Mouse (Mus musculus) cortical plate, adult 2 months (tissue): Measurements from ENCODE around the gene Use1. TPM values are rescaled to one million over a fixed set of nuclear protein-coding genes. Genes with fewer than 3 reads are reported as not detected.

Source experiments
- H3K27ac ChIP-seq: fragments of 200-500 bp; 2 replicates; pipeline ENCODE4 v1.5.1; 2012; ENCODE audit warnings: low read length, control low read depth, inconsistent platforms; ENCODE audit not compliant: insufficient read depth
- H3K4me1 ChIP-seq: fragments of 200-500 bp; 2 replicates; pipeline ENCODE4 v1.6.1; 2011; ENCODE audit warnings: low read length; ENCODE audit not compliant: control insufficient read depth, insufficient read depth
- H3K4me3 ChIP-seq: fragments of 200-500 bp; 2 replicates; pipeline ENCODE4 v1.5.1; 2011; ENCODE audit warnings: mild to moderate bottlenecking, low read length, control low read depth; ENCODE audit not compliant: insufficient read depth
- CTCF ChIP-seq: fragments of 200-500 bp; IDR thresholded peaks from 2 replicates; pipeline ENCODE4 v1.5.1; 2011; ENCODE audit warnings: mild to moderate bottlenecking, control low read depth, low read length; ENCODE audit not compliant: insufficient read depth; ENCODE audit errors: extremely low read depth
- POLR2A ChIP-seq: fragments of 200-500 bp; IDR thresholded peaks from 2 replicates; pipeline ENCODE4 v1.6.1; 2011; ENCODE audit warnings: mild to moderate bottlenecking, low read length, control low read depth; ENCODE audit not compliant: insufficient read depth; ENCODE audit errors: extremely low read depth
- polyA plus RNA-seq: library from polyadenylated mRNA; depleted of rRNA; stranded (reverse); fragments of >200 nt; gene quantifications from 2 replicates; pipeline ENCODE4 v1.2.3, GENCODE M21; 2012

Gene Use1
- polyA plus RNA-seq, 1 experiment, result 181 TPM

DNA sequence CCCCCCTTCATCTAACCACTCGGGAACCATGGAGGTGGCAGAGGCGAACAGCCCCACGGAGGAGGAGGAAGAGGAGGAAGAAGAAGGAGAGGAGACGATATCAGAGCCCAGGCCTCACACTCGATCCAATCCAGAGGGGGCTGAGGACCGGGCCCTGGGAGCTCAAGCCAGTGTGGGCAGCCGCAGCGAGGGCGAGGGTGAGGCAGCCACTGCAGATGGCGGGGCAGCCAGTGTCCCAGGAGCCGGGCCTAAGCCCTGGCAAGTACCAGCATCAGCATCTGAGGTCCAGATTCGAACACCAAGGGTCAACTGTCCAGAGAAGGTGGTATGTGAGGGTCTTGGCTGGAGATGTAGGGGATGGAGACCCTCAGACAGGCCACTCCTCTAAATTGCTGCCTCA lies 31.1 kb downstream of the Use1 start:
- no peak for TF ChIP-seq CTCF
- no peak for TF ChIP-seq POLR2A
- peak overlapping the region; percentile 64; the same call in 1 of the 2 replicates for H3K4me3 ChIP-seq
- H3K27ac ChIP-seq, result no peak overlapping the region
- no peaks in the 10 kb centered on the region for H3K4me1 ChIP-seq

DNA sequence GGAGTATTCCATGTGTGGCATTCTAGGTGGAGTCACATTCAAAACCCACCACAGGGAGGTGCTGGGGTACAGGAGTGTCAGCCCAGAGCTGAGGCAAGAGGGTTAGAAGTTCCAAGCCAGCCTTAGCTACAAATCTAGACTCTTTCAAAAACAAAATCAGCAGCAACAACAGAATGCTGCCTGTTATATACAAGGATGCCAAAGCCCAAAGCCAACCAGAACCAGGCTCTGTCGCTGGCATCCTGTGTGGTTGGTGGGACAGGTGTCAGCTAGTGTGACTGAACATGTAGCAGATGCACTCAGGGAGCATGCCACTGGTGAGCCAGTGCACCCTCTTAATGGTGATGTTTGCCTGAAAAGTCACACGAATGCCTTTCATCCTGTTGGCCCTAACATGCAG lies 34.2 kb downstream of the Use1 start:
- TF ChIP-seq CTCF (no peak), POLR2A (no peak)
- no peak overlapping the region for H3K4me3 ChIP-seq
- H3K4me1 ChIP-seq, result 0 out of 2 replicates have a peak, but pooled peaks cover 1% of the 10 kb centered on the region
- H3K27ac ChIP-seq, result no peak overlapping the region

DNA sequence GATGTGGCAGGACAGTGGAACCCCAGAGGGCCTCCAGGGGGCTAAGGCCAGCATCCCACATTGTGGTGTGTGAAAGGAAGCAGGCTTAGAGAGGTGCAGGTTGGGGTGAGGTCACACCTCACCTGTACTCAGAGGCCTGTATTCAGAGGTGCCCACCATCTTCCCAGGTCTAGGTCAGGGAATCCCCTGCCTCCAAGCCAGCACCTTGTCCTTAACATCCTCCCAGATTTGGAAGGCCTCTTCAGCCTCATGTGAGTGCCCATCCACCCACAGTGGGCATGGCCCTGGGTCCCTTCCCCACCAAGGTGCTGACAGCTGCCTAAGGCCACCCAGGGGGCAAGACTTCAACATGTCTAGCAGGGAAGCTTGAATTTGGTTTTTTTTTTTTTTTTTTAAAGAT lies 34.8 kb downstream of the Use1 start:
- H3K27ac ChIP-seq, result no peak overlapping the region

DNA sequence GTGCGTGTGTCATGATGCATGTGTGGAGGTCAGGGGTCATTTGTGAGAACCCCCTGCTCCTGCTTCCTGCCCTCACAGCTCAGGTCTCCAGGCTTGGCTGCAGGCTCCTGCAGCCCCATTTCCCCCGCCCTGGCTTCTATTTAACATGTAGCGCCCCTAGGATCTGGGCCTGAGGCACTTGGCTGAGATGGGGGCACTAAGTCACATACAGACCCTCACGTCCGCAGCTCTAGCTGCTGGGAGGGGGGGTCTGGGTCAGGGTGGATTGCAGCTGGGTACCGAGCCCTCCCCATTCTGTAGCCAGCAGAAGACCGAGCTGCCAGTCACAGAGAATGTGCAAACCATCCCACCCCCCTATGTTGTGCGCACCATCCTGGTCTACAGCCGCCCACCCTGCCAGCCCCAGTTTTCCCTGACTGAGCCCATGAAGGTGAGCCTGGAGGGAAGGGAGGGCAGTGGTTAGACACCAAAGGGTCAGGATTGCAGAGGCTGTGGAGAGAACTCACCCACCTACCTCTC lies 35.9 kb downstream of the Use1 start:
- Histone ChIP-seq H3K27ac (no peak overlapping the region), H3K4me1 (0 out of 2 replicates have a peak, but pooled peaks cover 1% of the 10 kb centered on the region), H3K4me3 (no peak overlapping the region)
- TF ChIP-seq POLR2A (no peak), CTCF (no peak)

More for the DNA sequence above, 34.8 kb downstream of the Use1 start:
- H3K4me1 ChIP-seq, result 0 out of 2 replicates have a peak, but pooled peaks cover 1% of the 10 kb centered on the region
- no peak overlapping the region for H3K4me3 ChIP-seq
- TF ChIP-seq CTCF (no peak), POLR2A (no peak)

DNA sequence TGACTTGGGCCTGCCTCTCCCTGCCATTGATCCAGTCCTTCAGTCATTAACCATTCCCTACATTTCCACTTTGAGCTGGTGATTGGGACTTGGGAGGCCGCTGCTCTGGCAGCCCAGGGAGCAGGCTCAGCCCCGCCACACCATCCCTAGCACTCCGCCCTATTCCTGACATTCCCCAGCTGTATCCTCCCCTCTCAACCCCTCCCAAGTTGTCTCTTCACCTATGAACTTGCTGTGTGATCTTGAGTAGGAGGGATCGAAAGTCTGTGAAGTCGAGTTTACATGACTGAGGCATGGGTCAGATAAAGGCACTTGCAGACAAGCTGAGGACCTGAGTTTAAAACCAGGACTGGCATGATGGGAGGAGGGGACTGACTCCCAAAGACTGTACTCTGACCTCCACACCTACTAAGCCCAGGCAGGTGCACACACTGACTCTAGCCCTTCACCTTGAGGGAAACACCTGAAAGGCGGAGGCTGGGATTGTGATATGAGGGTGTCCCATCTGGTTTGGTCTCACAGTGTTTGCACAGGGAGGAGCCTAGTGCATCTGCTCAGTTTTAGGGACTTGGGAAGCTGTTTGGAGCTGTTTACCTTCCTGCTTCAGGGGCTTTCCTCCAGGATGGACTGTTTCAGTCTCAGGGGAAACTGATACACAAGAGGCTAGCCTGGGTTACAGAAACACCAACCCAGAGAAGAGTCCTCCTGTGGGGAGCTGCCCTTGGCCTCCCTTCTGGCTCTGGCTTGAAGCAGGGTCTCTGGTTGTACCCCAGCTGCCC lies 36.6 kb downstream of the Use1 start:
- H3K27ac ChIP-seq, result no peak overlapping the region
- 0 out of 2 replicates have a peak, but pooled peaks cover 1% of the 10 kb centered on the region for H3K4me1 ChIP-seq
- TF ChIP-seq CTCF, result no peak
- TF ChIP-seq POLR2A, result no peak
- no peak overlapping the region for H3K4me3 ChIP-seq

DNA sequence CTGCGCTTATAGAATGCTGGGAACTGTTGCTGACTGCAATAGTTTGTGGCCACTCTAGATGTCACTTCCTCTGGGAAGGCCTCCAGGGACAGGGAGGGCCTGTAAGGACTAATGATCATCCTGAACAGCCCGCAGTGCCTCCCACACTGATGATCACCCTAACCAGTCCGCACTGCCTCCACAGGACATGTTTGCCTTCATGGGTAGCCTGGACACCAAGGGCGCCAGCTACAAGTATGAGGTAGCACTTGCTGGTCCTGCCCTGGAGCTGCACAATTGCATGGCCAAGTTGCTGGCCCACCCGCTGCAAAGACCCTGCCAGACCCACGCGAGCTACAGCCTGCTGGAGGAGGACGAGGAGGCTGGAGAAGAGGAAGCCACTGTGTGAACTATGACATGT lies 37.4 kb downstream of the Use1 start:
- Histone ChIP-seq H3K4me3 (no peak overlapping the region), H3K27ac (no peak overlapping the region), H3K4me1 (0 out of 2 replicates have a peak, but pooled peaks cover 1% of the 10 kb centered on the region)
- TF ChIP-seq POLR2A (no peak), CTCF (no peak)

DNA sequence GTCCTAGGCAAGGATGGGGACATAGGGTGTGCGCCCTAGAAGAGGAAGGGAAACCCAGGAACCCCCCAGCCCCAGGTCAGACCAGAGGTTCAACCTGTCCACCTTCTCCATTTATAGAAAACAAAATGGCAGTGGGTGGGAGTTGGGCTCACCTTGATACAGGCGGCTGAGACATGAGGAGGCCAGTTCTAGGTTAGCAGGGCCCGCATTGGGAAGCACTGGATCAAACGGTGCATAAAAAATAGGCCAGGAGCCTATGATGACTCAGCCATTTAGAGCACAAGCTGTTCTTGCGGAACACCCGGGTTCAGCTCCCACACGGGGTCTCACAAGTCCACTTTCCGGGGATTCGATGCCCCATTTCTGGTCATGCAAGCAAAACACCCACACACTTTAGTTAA lies 38.3 kb downstream of the Use1 start:
- no peak overlapping the region for H3K27ac ChIP-seq
- TF ChIP-seq POLR2A (no peak), CTCF (no peak)
- no peak overlapping the region; the same call in 1 of the 2 replicates for H3K4me3 ChIP-seq
- H3K4me1 ChIP-seq, result 0 out of 2 replicates have a peak, but pooled peaks cover 1% of the 10 kb centered on the region

DNA sequence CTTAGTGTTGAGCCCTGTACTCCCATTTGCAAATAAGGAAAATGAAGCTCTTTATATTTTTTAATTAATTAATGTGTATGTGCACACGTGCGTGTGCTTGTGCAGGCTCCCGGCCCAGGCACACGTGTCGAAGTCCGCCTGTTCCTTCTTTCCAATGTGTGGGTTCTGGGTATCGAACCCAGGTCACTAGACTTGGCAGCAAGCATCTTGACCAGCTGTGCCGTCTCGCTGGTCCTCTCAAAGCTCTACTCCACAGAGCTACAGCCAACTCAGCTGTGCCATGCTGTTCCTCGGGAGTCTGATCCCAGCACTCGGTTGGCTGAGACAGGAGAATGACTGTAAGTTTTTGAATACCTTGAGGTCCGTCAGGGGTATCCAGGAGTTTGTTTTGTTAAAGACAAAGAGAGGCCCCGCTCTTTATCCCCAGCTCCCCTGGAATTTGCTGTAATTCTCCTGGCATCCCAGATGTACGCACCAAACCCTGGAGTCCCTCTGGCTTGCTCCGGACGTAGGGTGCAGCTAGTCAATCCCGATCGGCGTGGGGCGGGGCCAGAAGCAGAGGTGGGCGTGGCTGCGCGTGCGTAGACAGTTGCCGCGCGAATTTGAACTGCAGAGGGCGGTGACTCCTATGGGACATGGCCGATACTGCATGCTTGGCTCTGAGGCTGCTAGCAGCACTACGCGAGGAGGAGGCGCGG lies 38.9 kb downstream of the Use1 start, which contains the start of gene Ankle1:
Ankle1 (plus strand) TSS at position 610 of the 698 bp plus-strand sequence.
- Histone ChIP-seq H3K4me3 (peak within 1 kb of the TSS; percentile 37), H3K27ac (no peak within 1 kb of the TSS), H3K4me1 (0 out of 2 replicates have a peak, but pooled peaks cover 1% of the 10 kb centered on the region)
- peak; percentile 36 for TF ChIP-seq CTCF
- TF ChIP-seq POLR2A, result peak; percentile 84

DNA sequence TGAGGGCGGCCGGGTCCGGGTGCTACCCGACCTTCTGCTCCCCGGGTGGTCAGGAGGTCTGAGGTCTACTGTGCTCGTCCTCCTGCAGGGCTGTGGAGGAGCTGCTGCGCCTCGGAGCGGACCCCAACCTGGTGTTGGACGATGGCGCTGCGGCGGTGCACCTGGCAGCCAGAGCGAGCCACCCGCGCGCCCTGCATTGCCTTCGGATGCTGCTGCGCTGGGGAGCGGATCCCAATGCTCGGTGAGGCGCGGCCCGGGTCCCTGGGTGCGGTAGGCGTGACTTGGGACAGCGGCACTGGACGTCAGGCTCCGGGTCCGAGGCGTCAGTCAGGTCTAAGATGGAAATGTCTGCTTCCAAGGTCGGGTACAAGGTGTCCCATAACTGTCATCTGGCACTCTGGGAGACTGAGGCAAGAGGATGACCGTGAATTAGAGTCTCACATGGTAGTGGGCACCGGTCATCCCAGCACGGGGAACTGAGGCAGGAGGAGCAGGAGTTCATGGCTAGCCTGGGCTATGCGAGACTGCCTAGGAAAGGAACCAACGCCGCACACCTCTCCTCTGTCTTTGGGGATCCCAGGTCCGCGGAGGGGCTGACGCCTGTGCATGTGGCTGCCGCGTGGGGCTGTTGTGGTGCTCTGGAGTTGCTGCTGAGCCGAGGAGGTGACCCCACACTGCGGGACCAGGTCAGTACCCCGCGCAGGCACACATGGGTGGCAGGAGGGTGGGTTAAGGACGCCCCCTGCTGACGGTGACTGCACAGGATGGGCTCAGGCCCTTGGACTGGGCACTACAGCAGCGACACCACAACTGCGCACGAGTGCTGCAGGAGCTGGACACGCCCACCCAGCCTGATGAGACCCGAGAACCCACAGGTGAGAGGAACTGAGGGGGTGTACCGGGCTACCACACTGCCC lies 39.7 kb downstream of the Use1 start:
- no peak overlapping the region for H3K27ac ChIP-seq
- TF ChIP-seq POLR2A, result no peak
- peak; percentile 30; the same call in 1 of the 2 replicates for TF ChIP-seq CTCF
- H3K4me1 ChIP-seq, result 0 out of 2 replicates have a peak, but pooled peaks cover 1% of the 10 kb centered on the region
- H3K4me3 ChIP-seq, result peak overlapping the region; percentile 37; the same call in 1 of the 2 replicates
